Mouse (Mus musculus) lung, adult 2 months (tissue): Measurements from ENCODE around the gene Baiap2l1.

Experiments
- CTCF ChIP-seq: fragments of 200-500 bp; IDR thresholded peaks from 2 replicates; pipeline ENCODE4 v1.5.1; 2011; ENCODE audit warnings: mild to moderate bottlenecking, low read length, control low read depth; ENCODE audit not compliant: insufficient read depth
- POLR2A ChIP-seq: fragments of 200-500 bp; IDR thresholded peaks from 2 replicates; pipeline ENCODE4 v1.6.1; 2011; ENCODE audit warnings: low read depth, mild to moderate bottlenecking, control low read depth, low read length, borderline replicate concordance; ENCODE audit errors: extremely low read depth

DNA sequence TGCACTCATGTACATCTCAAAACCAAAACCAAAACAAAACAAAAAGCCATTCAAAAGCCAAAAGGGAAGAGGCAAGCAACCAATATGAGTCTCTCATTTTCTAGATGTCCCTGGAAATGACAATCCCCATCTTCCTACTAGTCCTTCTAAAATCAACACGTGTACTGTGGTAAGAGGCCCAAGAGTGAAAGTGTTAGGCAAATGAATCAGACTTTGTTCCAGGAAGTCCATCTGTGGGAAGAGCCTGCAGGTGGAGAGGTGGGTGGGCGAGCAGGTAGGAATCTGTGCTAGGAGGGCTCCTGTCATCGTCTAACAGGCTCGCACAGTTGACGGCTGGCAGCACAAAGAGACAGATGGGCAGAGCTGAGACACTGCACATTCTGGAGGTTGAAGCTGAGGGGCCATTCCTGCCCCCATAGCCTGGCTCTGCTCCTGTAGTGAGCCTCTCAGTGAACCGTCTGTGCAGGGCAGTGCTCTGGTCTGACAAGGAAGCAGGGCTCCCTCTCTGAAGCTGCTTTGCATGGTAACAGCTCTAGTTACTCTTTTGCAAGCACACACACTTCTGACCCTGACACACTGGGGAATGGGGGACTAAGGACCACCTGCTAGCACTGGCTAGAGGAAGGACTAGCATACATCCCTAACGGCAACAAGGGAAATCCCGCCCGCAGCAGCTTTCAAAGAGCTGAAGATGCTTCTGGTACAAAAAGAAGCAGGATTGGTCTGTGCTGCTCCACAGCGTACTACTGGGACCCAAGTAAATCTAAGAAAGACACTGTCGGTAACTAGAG lies 75.2 kb downstream of the Baiap2l1 start:
- TF ChIP-seq POLR2A = no peak
- no peak for TF ChIP-seq CTCF
